Mouse (Mus musculus) brown adipose tissue, adult 24 weeks (tissue): ENCODE data around the gene Tmprss11g. TPM values are rescaled to one million over a fixed set of nuclear protein-coding genes. Genes with fewer than 3 reads are reported as not detected.

Experiments
- H3K27ac ChIP-seq: fragments of 200-500 bp; replicated peaks from 2 replicates; pipeline ENCODE4 v1.5.1; 2012; ENCODE audit warnings: low read depth, mild to moderate bottlenecking, low read length
- H3K4me1 ChIP-seq: fragments of 200-500 bp; 2 replicates; pipeline ENCODE4 v1.6.1; 2012; ENCODE audit warnings: low read length, mixed read lengths; ENCODE audit not compliant: control insufficient read depth, insufficient read depth, insufficient read length
- H3K4me3 ChIP-seq: fragments of 200-500 bp; 2 replicates; pipeline ENCODE4 v1.5.1; 2012; ENCODE audit warnings: low read depth, mild to moderate bottlenecking, low read length, moderate library complexity; ENCODE audit not compliant: insufficient read depth
- polyA plus RNA-seq: library from polyadenylated mRNA; stranded (reverse); fragments of >200 nt; gene quantifications from 2 replicates; pipeline ENCODE4 v1.2.4, GENCODE M21; 2012; ENCODE audit not compliant: missing spikeins, insufficient read depth, insufficient read length

Tmprss11g gene
- not detected in 2 replicates for polyA plus RNA-seq

DNA sequence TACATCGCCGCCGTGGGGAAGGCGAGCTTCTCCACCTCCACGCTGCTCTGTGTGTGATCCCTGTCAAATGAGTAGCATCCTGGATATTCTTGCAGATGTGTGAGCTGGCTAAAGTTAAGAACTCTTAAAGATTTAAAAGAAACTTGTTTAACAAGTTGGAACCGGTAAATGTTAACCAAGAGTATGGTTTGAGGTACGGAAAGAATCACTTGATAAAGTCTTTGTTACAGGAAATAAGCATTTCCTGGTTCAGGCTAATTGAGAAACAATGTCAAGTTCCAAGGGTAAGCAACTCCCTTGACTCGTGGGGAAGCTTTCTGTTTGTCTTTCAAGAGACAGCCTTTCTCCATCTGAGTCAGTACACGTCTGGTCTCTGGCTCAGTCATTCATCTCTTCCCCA is at the start of gene Tmprss11g:
Gene Tmprss11g, minus strand, starts transcription at position 101 of the 400 bp plus-strand sequence.
- Histone ChIP-seq H3K27ac (no peak within 1 kb of the TSS), H3K4me3 (no peak within 1 kb of the TSS), H3K4me1 (no peaks in the 10 kb centered on the region)

DNA sequence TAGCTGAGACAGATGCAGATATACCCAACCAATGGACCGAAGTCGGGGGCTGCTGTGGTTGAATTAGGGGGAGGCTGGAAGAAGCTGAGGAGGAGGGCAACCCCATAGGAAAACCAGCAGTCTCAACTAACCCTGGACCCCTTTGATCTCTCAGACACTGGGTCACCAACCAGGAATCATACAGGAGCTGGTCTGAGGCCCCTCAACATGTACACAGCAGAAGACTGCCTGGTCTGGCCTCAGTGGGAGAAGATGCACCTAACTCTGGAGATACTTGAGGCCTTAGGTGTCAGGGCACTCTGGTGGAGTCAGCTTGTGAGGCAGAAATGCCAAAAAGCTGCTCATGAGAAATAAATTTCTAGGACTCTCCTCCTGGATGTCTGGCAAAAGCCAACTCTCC is 28.3 kb upstream of the Tmprss11g start:
- H3K4me1 ChIP-seq: no peaks in the 10 kb centered on the region
- H3K27ac ChIP-seq: no peak overlapping the region
- H3K4me3 ChIP-seq: no peak overlapping the region

DNA sequence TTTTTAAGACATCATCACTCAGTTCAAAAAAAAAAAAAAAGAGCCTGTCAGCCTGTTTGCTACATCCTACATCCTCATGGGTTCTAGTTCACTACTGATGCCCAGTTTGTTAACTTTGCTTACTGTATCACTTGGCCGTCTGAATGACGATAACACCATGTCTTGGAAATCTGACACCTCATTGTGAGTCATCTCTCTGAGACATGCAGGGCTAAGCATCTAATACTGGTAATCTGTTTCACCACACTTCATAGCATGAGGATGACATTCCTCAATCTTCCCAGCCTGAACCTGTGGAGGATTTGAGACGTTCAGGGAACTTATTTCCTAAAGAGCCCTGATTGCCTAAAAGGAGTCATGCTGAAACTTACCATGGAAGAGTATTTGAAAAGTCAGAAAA is 22.2 kb upstream of the Tmprss11g start:
- no peak overlapping the region for H3K27ac ChIP-seq
- H3K4me1 ChIP-seq: no peaks in the 10 kb centered on the region
- H3K4me3 ChIP-seq: no peak overlapping the region

DNA sequence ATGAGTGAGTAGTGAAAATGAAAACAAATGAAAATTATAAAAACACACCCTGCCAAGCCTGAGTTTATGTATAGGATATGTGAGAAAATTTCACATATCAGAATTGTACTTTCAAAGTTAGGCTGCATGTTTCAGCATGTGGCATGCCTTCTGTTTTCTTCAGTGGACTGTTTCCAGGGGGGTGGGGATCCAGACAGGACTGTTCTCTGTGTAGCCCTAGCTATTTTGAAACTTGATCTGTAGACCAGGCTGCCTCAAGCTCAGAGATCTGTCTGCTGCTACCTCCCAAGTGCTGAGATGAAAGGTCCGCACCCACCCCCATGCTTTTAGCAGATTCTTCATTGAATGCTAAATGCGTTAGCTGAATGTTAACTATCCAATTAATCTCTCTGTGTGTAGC is 10.3 kb upstream of the Tmprss11g start:
- Histone ChIP-seq H3K4me3 (no peak overlapping the region), H3K4me1 (no peaks in the 10 kb centered on the region), H3K27ac (no peak overlapping the region)

DNA sequence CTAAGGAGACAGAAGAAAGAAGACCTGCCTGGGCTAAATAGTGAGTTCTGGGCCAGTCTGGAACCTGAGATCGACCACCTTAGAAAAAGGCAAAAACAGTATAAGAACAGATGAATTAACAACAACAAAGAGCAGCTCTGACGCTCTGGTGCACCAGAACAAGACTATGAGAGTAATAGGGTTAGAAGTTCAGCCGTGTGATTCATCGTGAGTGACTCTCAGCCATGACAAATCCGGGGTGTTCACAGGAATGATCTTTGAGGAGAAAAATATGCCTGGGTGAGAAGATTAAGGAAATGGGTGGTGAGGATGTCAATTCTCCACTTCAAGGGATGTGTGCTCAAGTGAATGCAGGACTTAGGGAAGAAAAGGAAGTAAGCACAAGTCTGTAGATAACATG is 6.9 kb downstream of the Tmprss11g start:
- H3K4me1 ChIP-seq: no peaks in the 10 kb centered on the region
- H3K27ac ChIP-seq: no peak overlapping the region
- no peak overlapping the region for H3K4me3 ChIP-seq

DNA sequence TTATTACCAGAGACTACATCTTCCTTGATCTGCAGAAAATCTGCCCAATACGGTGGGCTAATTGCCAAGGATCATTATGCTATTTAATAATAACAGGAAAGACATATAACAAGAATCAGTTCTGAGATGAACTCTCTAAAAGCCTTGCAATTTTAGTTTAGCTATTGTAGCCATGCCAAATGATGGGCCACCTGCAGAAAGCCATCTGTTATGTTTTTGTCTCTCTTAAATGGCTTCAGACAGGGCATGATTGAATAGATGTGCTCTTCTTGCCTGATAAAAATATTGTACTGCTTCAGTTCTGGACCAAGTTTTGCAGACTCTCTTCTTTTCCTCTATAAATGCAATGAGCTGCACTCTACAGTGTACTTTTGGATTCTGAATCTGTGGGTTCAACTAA is 24.9 kb downstream of the Tmprss11g start:
- Histone ChIP-seq H3K27ac (no peak overlapping the region), H3K4me3 (no peak overlapping the region), H3K4me1 (no peaks in the 10 kb centered on the region)

DNA sequence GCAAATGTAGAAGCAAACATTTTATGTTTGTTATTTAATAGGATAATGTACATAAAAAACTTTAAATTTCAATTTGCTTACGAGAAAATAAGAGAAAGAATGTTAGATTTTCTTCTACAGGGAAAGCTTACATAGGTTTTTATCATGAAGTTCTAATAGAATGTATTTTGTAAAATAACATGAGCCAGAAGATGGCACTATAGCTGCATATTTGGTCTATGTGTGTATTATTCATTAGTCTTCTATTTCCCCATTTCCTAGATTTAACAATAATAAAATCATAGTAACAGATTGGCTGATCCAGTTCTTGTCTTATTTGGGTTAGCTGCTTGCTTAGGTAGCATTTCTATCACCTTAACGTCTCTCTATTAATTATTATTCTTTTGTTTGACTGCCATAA is 35.8 kb downstream of the Tmprss11g start:
- no peak overlapping the region for H3K4me3 ChIP-seq
- H3K4me1 ChIP-seq: no peaks in the 10 kb centered on the region

DNA sequence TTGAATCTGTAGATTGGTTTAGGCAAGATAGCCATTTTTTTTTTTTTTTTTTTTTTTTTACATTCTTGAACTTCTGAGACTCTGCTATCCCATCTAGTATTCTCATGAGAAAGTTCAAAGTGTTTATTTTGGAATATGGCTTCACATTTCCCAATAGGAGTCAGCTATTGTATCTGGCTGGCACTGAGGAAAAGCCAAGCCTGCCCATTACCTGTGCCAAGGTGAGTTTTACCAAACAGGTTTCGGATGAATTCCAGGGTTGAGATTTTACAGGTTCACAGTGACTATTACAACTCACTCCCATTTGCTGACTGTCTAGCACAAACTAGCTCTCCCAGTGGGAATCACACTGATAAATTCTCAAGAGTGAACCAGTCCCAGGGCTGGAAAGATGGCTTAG is 36.4 kb downstream of the Tmprss11g start:
- Histone ChIP-seq H3K27ac (no peak overlapping the region), H3K4me3 (no peak overlapping the region), H3K4me1 (no peaks in the 10 kb centered on the region)

More for the DNA sequence above, 35.8 kb downstream of the Tmprss11g start:
- H3K27ac ChIP-seq: no peak overlapping the region

DNA sequence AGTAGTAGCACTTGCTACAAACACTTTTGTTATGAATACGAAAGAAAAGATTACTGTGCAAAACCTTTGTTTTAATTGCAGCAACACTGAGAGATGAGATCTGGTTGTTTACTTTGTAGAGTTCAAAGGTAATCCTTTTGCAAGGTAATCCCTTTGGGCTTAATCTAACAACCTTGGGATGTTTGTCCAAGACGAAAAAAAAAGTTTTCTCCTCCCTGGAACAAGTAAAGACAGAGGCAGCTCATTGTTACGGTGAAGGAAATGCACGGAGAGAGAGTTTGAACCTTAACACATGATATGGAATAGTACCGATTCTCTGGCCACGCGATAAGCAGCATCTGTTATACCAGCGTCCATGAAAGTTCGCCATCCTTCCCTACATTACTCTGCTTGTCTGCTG is 44.5 kb downstream of the Tmprss11g start:
- Histone ChIP-seq H3K4me3 (no peak overlapping the region), H3K27ac (no peak overlapping the region), H3K4me1 (no peaks in the 10 kb centered on the region)

DNA sequence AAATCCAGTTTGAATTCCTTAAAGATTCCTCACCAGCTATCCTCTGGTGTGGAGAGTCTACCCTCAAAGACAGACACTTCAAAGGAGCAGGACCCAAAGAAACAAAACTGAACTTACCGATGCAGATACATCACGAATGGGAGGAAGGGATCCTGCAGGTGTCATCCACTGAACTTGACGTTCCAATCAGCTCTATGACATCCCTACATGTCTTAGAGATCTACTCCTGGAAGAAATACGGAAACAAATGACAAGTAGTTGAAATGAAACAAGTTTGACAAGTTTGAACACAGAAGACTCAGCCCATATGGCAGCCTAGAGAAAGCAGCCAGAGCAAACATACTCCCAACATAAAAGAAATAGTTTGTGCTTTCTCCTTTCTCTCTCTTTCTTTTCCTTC is 49.5 kb downstream of the Tmprss11g start, which contains the start of gene Tmprss11a:
Gene Tmprss11a, minus strand, starts transcription at position 101 of the 400 bp plus-strand sequence.
- no peak within 1 kb of the TSS for H3K27ac ChIP-seq
- no peaks in the 10 kb centered on the region for H3K4me1 ChIP-seq
- no peak within 1 kb of the TSS for H3K4me3 ChIP-seq

DNA sequence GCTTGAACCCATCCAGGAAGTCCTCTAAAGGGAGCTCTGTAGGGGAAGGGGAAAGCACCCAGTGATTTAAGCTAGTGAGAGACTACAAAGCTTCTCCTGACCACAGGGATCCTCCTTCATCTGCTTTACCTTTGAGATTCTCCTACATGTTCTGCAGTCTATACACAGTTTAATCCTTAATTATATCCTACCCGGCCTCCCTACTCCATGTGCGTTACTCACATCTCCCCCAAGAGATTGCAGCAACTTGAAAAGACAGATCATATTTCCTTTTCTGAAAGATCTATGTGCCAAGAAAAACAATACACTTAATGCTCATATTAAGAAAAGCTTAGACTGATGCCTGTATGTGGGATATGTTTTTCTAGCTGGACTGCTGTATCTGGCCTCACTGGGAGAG is 79.1 kb downstream of the Tmprss11g start:
- H3K4me3 ChIP-seq: no peak overlapping the region
- H3K27ac ChIP-seq: no peak overlapping the region
- H3K4me1 ChIP-seq: no peaks in the 10 kb centered on the region

DNA sequence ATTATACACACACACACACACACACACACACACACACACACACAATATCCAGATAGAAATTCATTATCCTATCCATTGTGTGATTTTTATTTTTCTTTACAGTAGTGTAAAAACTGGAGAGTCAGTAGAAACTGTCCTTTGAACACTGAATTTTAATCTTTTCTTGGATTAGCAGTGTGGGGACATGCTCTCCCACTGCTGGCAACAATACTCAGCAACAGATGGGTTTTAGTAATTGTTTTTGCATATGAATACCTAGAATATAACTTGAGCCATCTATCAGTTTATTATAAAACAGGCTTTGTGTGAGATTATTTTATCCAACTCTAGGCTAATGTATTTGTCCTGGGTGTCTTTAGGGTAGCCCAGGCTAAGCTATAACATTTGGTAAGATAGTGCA is 79.9 kb downstream of the Tmprss11g start:
- Histone ChIP-seq H3K4me3 (no peak overlapping the region), H3K4me1 (no peaks in the 10 kb centered on the region), H3K27ac (no peak overlapping the region)

Other genes with a start within 250 kb of the Tmprss11g start
- not detected in 2 replicates for gene Tmprss11c, start 229.3 kb downstream of the Tmprss11g start, polyA plus RNA-seq
- not detected in 2 replicates for gene Tmprss11d, start 145.2 kb downstream of the Tmprss11g start, polyA plus RNA-seq
- 1.9 TPM in 1 of 2 replicates, not detected in the other for gene Tmprss11a, start 49.6 kb downstream of the Tmprss11g start, polyA plus RNA-seq
- not detected in 2 replicates for gene Tmprss11f, start 113.8 kb upstream of the Tmprss11g start, polyA plus RNA-seq
- not detected in 2 replicates for gene Tmprss11b, start 157.8 kb upstream of the Tmprss11g start, polyA plus RNA-seq
- not detected in 2 replicates for gene Tmprss11e, start 227.2 kb upstream of the Tmprss11g start, polyA plus RNA-seq